Mouse (Mus musculus): Measurements from ENCODE around the gene Eif2ak4. TPM values are rescaled to one million over a fixed set of nuclear protein-coding genes. Genes with fewer than 3 reads are reported as not detected.

The Eif2ak4 gene
- 4.0 TPM for polyA plus RNA-seq (2014; fragmentation: Illumina TruSeq; extraction: RNeasy Lipid Tissue Mini Kit (QIAGEN cat#74804); ENCODE audit: low replicate concordance)

GRCm38 (mm10) chr2:118388341-118389335 lies at the start of gene Eif2ak4:
Gene Eif2ak4, plus strand, starts transcription at chr2:118388618.

GRCm38 (mm10) chr2:118372901-118373571 lies 15.4 kb upstream of the Eif2ak4 start, which contains the start of gene Gpr176:
Gene Gpr176, minus strand, starts transcription at chr2:118373419.

DNA sequence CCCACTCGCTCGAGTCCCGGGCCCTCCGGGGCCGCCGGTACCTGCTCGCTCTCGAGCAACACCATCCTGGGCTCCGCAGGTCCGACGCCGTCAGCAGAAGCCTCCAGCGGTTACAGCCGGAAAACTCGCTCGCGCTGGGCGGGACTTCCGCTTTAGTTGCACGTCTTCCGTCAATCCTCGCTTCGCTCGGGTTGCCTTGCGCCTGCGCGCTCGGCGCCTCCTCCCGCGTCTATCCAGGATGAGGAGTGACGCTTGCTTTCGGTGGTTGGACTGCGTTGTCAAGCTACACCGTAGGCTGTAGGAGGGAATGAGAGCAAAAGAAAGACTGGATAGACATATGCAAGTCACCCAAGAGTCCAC lies 91.1 kb downstream of the Eif2ak4 start, which contains the start of gene Srp14:
TSS of gene Srp14 (minus strand) at position 162 of the 360 bp plus-strand sequence.

Other genes starting within 250 kb of the Eif2ak4 start
- gene Fsip1, start 131.7 kb upstream of the Eif2ak4 start, polyA plus RNA-seq (2014; fragmentation: Illumina TruSeq; extraction: RNeasy Lipid Tissue Mini Kit (QIAGEN cat#74804); ENCODE audit: low replicate concordance) = 0.48 TPM
- not detected for gene Gpr176, start 15.2 kb upstream of the Eif2ak4 start, polyA plus RNA-seq (2014; fragmentation: Illumina TruSeq; extraction: RNeasy Lipid Tissue Mini Kit (QIAGEN cat#74804); ENCODE audit: low replicate concordance)
- 50.6 TPM for gene Srp14, start 91.1 kb downstream of the Eif2ak4 start, polyA plus RNA-seq (2014; fragmentation: Illumina TruSeq; extraction: RNeasy Lipid Tissue Mini Kit (QIAGEN cat#74804); ENCODE audit: low replicate concordance)
- 2.9 TPM for gene Bmf, start 161.1 kb downstream of the Eif2ak4 start, polyA plus RNA-seq (2014; fragmentation: Illumina TruSeq; extraction: RNeasy Lipid Tissue Mini Kit (QIAGEN cat#74804); ENCODE audit: low replicate concordance)
- 11.1 TPM for gene Bub1b, start 209.6 kb downstream of the Eif2ak4 start, polyA plus RNA-seq (2014; fragmentation: Illumina TruSeq; extraction: RNeasy Lipid Tissue Mini Kit (QIAGEN cat#74804); ENCODE audit: low replicate concordance)